Mouse (Mus musculus): Measurements from ENCODE around the gene Cct8. TPM values are rescaled to one million over a fixed set of nuclear protein-coding genes. Genes with fewer than 3 reads are reported as not detected.

Cct8 gene
- polyA plus RNA-seq, 1 experiment: 133 TPM

- Histone ChIP-seq H3K79me2 (ENCODE audit: control insufficient read depth, insufficient read depth) (peaks cover 5% of the 10 kb centered on the region), H3K4me3 (no peak overlapping the region), H3ac (ENCODE audit: control insufficient read depth, insufficient read length) (no peak overlapping the region), H3K4me2 (ENCODE audit: low read depth) (no peak overlapping the region), H3K36me3 (ENCODE audit: control insufficient read depth, insufficient read depth) (peaks cover 93% of the 10 kb centered on the region), H3K27me3 (ENCODE audit: control insufficient read depth, insufficient read depth, insufficient read length) (no peaks in the 10 kb centered on the region)
- TF ChIP-seq POLR2AphosphoS2 (IDR thresholded peaks at IDR 0.05; ENCODE audit: insufficient read length, low read depth): peak; percentile 52
- no peak for TF ChIP-seq USF1 (IDR thresholded peaks at IDR 0.05; ENCODE audit: low read depth)
Observed at GRCm38 (mm10) chr16:87486739-87487138, 8.9 kb downstream of the Cct8 start.

- no peaks in the 10 kb centered on the region for H3K27me3 ChIP-seq (ENCODE audit: control insufficient read depth, insufficient read depth, insufficient read length)
- peaks cover 82% of the 10 kb centered on the region for H3K36me3 ChIP-seq (ENCODE audit: control insufficient read depth, insufficient read depth)
- no peak overlapping the region for H3K4me2 ChIP-seq (ENCODE audit: low read depth)
- TF ChIP-seq POLR2AphosphoS2 (IDR thresholded peaks at IDR 0.05; ENCODE audit: insufficient read length, low read depth) (peak; percentile 51), MAX (IDR thresholded peaks at IDR 0.05; ENCODE audit: low read depth) (no peak)
- peaks cover 3% of the 10 kb centered on the region for H3K79me2 ChIP-seq (ENCODE audit: control insufficient read depth, insufficient read depth)
- no peak overlapping the region for H3K4me3 ChIP-seq
- no peak overlapping the region for H3ac ChIP-seq (ENCODE audit: control insufficient read depth, insufficient read length)
Observed at GRCm38 (mm10) chr16:87484367-87484766, 11.3 kb downstream of the Cct8 start.

- Histone ChIP-seq H3K4me2 (ENCODE audit: low read depth) (no peak overlapping the region), H3K4me3 (no peak overlapping the region), H3K79me2 (ENCODE audit: control insufficient read depth, insufficient read depth) (no peaks in the 10 kb centered on the region), H3ac (ENCODE audit: control insufficient read depth, insufficient read length) (no peak overlapping the region), H3K27me3 (ENCODE audit: control insufficient read depth, insufficient read depth, insufficient read length) (no peaks in the 10 kb centered on the region), H3K36me3 (ENCODE audit: control insufficient read depth, insufficient read depth) (peaks cover 67% of the 10 kb centered on the region)
- TF ChIP-seq REST (IDR thresholded peaks at IDR 0.05; ENCODE audit: insufficient read depth, insufficient read length): no peak
- TF ChIP-seq POLR2A (IDR thresholded peaks at IDR 0.05; ENCODE audit: insufficient read length, low read depth): no peak
- no peak for TF ChIP-seq USF1 (IDR thresholded peaks at IDR 0.05; ENCODE audit: low read depth)
- TF ChIP-seq MAX (IDR thresholded peaks at IDR 0.05; ENCODE audit: low read depth): no peak
- no peak for TF ChIP-seq MYOG (IDR thresholded peaks at IDR 0.05; ENCODE audit: control insufficient read depth in 1 of 3, insufficient read depth in 1 of 3, insufficient read length in 2 of 3, low read depth in 2 of 3)
- no peak for TF ChIP-seq SRF (IDR thresholded peaks at IDR 0.05; ENCODE audit: control insufficient read depth, insufficient read length, low read depth)
- TF ChIP-seq POLR2AphosphoS2 (IDR thresholded peaks at IDR 0.05; ENCODE audit: insufficient read length, low read depth): no peak
- no peak for TF ChIP-seq CEBPB (IDR thresholded peaks at IDR 0.05; ENCODE audit: insufficient read depth, poor library complexity, severe bottlenecking)
- no peak for TF ChIP-seq MYOD1 (IDR thresholded peaks at IDR 0.05; ENCODE audit: control insufficient read depth in 1 of 3, insufficient read length in 2 of 3, low read depth in 2 of 3)
Observed at GRCm38 (mm10) chr16:87470579-87470978, 25.1 kb downstream of the Cct8 start.

GRCm38 (mm10) chr16:87458752-87459151, 36.9 kb downstream of the Cct8 start:
- no peaks in the 10 kb centered on the region for H3K27me3 ChIP-seq (ENCODE audit: control insufficient read depth, insufficient read depth, insufficient read length)
- peaks cover 34% of the 10 kb centered on the region for H3K36me3 ChIP-seq (ENCODE audit: control insufficient read depth, insufficient read depth)
- TF ChIP-seq SRF (IDR thresholded peaks at IDR 0.05; ENCODE audit: control insufficient read depth, insufficient read length, low read depth) (no peak), MYOD1 (IDR thresholded peaks at IDR 0.05; ENCODE audit: control insufficient read depth in 1 of 3, insufficient read length in 2 of 3, low read depth in 2 of 3) (no peak), USF1 (IDR thresholded peaks at IDR 0.05; ENCODE audit: low read depth) (no peak)
- H3ac ChIP-seq (ENCODE audit: control insufficient read depth, insufficient read length): no peak overlapping the region
- H3K4me2 ChIP-seq (ENCODE audit: low read depth): no peak overlapping the region
- H3K79me2 ChIP-seq (ENCODE audit: control insufficient read depth, insufficient read depth): peaks cover 49% of the 10 kb centered on the region
- H3K4me3 ChIP-seq: no peak overlapping the region

- Histone ChIP-seq H3K4me2 (ENCODE audit: low read depth) (peak overlapping the region; percentile 63), H3ac (ENCODE audit: control insufficient read depth, insufficient read length) (peak overlapping the region; percentile 51), H3K27me3 (ENCODE audit: control insufficient read depth, insufficient read depth, insufficient read length) (no peaks in the 10 kb centered on the region), H3K79me2 (ENCODE audit: control insufficient read depth, insufficient read depth) (peaks cover 49% of the 10 kb centered on the region), H3K36me3 (ENCODE audit: control insufficient read depth, insufficient read depth) (peaks cover 3% of the 10 kb centered on the region), H3K4me3 (peak overlapping the region; percentile 79)
- TF ChIP-seq CEBPB (IDR thresholded peaks at IDR 0.05; ENCODE audit: insufficient read depth, poor library complexity, severe bottlenecking) (no peak), TCF3 (IDR thresholded peaks at IDR 0.05; ENCODE audit: insufficient read length, low read depth) (no peak), MYOG (IDR thresholded peaks at IDR 0.05; ENCODE audit: control insufficient read depth in 1 of 3, insufficient read depth in 1 of 3, insufficient read length in 2 of 3, low read depth in 2 of 3) (no peak), USF1 (IDR thresholded peaks at IDR 0.05; ENCODE audit: low read depth) (no peak), MYOD1 (IDR thresholded peaks at IDR 0.05; ENCODE audit: control insufficient read depth in 1 of 3, insufficient read length in 2 of 3, low read depth in 2 of 3) (no peak), SRF (IDR thresholded peaks at IDR 0.05; ENCODE audit: control insufficient read depth, insufficient read length, low read depth) (no peak), POLR2A (IDR thresholded peaks at IDR 0.05; ENCODE audit: insufficient read length, low read depth) (no peak), E2F4 (IDR thresholded peaks at IDR 0.05; ENCODE audit: insufficient read depth) (no peak), REST (IDR thresholded peaks at IDR 0.05; ENCODE audit: insufficient read depth, insufficient read length) (no peak), TCF12 (IDR thresholded peaks at IDR 0.05; ENCODE audit: insufficient read depth, poor library complexity, severe bottlenecking) (no peak), MAX (IDR thresholded peaks at IDR 0.05; ENCODE audit: low read depth) (no peak), POLR2AphosphoS2 (IDR thresholded peaks at IDR 0.05; ENCODE audit: insufficient read length, low read depth) (no peak)
Observed at GRCm38 (mm10) chr16:87455180-87455611, 40.5 kb downstream of the Cct8 start.
